Mouse (Mus musculus) splenic B cell, adult 2 months (primary cell): Measurements from ENCODE around the gene Wwtr1.

Source experiments
- DNase-seq: peaks from one replicate; pipeline ENCODE4 v3.0.0-alpha.2; 2011; ENCODE audit warnings: low read depth, low spot score
- H3K27me3 ChIP-seq: 2 replicates; pipeline ENCODE4 v1.6.1; 2012; ENCODE audit warnings: mild to moderate bottlenecking, low read length, moderate library complexity, mixed read lengths; ENCODE audit not compliant: control insufficient read depth, poor library complexity, insufficient read depth, severe bottlenecking
- H3K36me3 ChIP-seq: 2 replicates; pipeline ENCODE4 v1.6.1; 2012; ENCODE audit warnings: mild to moderate bottlenecking, low read length, moderate library complexity, mixed read lengths; ENCODE audit not compliant: control insufficient read depth, poor library complexity, insufficient read depth, severe bottlenecking

Gene Wwtr1

GRCm38 (mm10) chr3:57515044-57515443 lies 60.7 kb downstream of the Wwtr1 start:
- Histone ChIP-seq H3K36me3 (no peaks in the 10 kb centered on the region), H3K27me3 (no peaks in the 10 kb centered on the region)
- no peak for DNase-seq

DNA sequence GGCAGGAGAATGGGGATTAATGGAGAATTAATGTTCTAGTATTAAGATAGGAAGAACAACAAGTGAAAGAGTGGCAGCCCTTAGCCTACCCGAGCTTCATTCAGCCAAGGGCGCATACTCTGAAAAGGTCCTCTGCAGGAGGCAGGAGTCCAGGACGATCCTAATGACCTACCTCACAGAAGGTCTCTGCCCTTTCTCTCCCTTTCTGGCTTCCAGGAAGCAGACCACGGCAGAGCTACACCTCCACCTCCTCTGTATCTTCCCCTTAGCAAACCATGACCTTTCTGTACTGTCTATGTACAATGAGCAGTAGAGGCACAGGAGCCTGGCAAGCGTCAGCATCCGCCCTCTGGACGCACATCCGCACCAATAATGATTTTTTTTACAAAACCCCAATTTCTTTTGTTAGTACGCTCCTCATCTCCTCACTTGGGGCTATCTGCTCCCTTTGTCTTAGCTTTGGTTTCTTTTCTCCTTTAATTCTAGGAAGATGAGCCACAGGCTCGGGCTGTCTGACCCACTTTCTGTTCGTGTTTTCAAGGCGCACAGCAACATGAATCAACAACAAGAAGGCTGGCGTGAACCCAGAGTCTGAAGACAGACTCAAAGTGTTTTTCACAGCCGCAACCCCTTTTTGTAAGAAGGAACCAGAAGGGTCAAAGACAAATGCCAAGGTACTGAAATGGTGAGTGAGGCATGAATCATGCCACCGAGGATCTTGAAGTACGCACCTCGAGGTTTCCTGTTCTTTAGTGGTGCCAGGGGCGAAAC lies 63.7 kb downstream of the Wwtr1 start:
- no peak for DNase-seq
- H3K36me3 ChIP-seq, result no peaks in the 10 kb centered on the region
- H3K27me3 ChIP-seq, result no peaks in the 10 kb centered on the region

DNA sequence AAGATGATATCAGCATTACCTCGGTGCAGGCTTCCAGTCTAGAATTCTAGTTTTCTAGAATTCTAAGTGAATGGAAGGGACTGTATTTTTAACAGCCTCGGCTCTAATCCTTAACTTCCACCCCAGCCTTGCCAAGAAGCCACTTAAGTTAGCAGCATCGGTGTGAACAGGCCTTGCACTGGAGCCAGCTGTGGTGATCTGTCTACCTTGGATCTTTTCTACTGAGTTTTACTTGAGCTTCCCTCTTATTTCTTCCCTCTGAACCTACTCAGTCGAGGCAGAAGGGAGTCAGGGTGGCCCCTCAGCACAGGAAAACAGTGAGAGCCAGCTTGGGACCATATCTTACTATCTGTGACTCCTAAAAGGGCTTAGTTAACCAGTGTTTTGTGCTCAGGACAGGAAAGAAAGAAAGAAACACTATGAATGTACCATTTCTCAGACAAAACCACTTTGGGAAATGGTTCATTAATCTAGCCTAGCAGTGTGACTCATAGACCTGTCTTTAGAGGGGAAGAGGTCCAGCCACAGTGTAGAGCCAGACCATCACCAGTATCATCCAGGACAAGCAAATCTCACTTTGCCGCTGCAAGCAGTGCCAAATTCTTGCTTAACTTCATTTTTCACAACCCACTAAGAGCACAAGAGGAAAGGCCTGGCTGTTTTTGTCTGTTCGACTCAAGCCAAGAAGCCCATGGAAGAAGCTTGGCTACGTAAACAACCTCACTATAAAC lies 65.6 kb downstream of the Wwtr1 start:
- no peaks in the 10 kb centered on the region for H3K36me3 ChIP-seq
- DNase-seq, result no peak
- no peaks in the 10 kb centered on the region for H3K27me3 ChIP-seq

- DNase-seq, result no peak
- no peaks in the 10 kb centered on the region for H3K27me3 ChIP-seq
- no peaks in the 10 kb centered on the region for H3K36me3 ChIP-seq
Measured at GRCm38 (mm10) chr3:57505991-57506390, 69.7 kb downstream of the Wwtr1 start.

- DNase-seq, result no peak
- Histone ChIP-seq H3K36me3 (no peaks in the 10 kb centered on the region), H3K27me3 (no peaks in the 10 kb centered on the region)
Measured at GRCm38 (mm10) chr3:57504756-57505155, 71.0 kb downstream of the Wwtr1 start.

GRCm38 (mm10) chr3:57501596-57502220 lies 74.0 kb downstream of the Wwtr1 start:
- Histone ChIP-seq H3K36me3 (no peaks in the 10 kb centered on the region), H3K27me3 (no peaks in the 10 kb centered on the region)
- no peak for DNase-seq

- DNase-seq, result no peak
- H3K27me3 ChIP-seq, result no peaks in the 10 kb centered on the region
- H3K36me3 ChIP-seq, result no peaks in the 10 kb centered on the region
Measured at GRCm38 (mm10) chr3:57500846-57501245, 74.9 kb downstream of the Wwtr1 start.

- H3K36me3 ChIP-seq, result no peaks in the 10 kb centered on the region
- H3K27me3 ChIP-seq, result no peaks in the 10 kb centered on the region
- DNase-seq, result no peak
Measured at GRCm38 (mm10) chr3:57497791-57498190, 77.9 kb downstream of the Wwtr1 start.

GRCm38 (mm10) chr3:57496428-57496827 lies 79.3 kb downstream of the Wwtr1 start:
- Histone ChIP-seq H3K36me3 (no peaks in the 10 kb centered on the region), H3K27me3 (no peaks in the 10 kb centered on the region)
- no peak for DNase-seq

- Histone ChIP-seq H3K36me3 (no peaks in the 10 kb centered on the region), H3K27me3 (no peaks in the 10 kb centered on the region)
- no peak for DNase-seq
Measured at GRCm38 (mm10) chr3:57487455-57488153, 88.1 kb downstream of the Wwtr1 start.

- no peaks in the 10 kb centered on the region for H3K36me3 ChIP-seq
- H3K27me3 ChIP-seq, result no peaks in the 10 kb centered on the region
- no peak for DNase-seq
Measured at GRCm38 (mm10) chr3:57486068-57486467, 89.6 kb downstream of the Wwtr1 start.

GRCm38 (mm10) chr3:57481981-57482380 lies 93.7 kb downstream of the Wwtr1 start:
- Histone ChIP-seq H3K27me3 (no peaks in the 10 kb centered on the region), H3K36me3 (no peaks in the 10 kb centered on the region)
- no peak for DNase-seq

- no peak for DNase-seq
- H3K27me3 ChIP-seq, result no peaks in the 10 kb centered on the region
- H3K36me3 ChIP-seq, result no peaks in the 10 kb centered on the region
Measured at GRCm38 (mm10) chr3:57480640-57481039, 95.1 kb downstream of the Wwtr1 start.

DNA sequence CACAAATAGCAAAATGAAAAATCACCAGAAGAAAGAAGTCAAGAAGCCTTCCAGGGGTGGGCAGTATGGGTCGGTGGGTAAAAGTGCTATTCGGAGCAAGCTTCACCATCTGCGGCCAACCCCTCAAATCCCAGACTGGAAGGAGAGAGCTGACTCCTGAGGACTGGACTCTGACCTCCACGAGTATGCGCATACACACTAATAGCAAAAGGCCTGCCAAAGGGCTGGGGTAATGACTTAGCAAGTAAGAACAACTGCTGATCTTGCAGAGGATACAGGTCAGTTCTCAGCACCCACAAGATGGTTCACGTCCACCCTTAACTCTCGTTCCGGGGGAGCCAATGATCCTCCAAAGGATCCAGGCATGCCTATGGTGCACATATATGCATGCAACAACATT lies 101.3 kb downstream of the Wwtr1 start:
- no peaks in the 10 kb centered on the region for H3K27me3 ChIP-seq
- DNase-seq, result no peak

GRCm38 (mm10) chr3:57472407-57472806 lies 103.3 kb downstream of the Wwtr1 start:
- Histone ChIP-seq H3K27me3 (no peaks in the 10 kb centered on the region), H3K36me3 (no peaks in the 10 kb centered on the region)
- DNase-seq, result no peak

More for the DNA sequence above, 101.3 kb downstream of the Wwtr1 start:
- H3K36me3 ChIP-seq, result no peaks in the 10 kb centered on the region
